Mouse (Mus musculus): ENCODE measurements at regions not wholly inside any gene's neighbourhood (a gene's known extent, or its start where the extent isn't known, plus 50 kb on each side); places are given as distances from the start of the nearest gene placed in this dataset.

DNA sequence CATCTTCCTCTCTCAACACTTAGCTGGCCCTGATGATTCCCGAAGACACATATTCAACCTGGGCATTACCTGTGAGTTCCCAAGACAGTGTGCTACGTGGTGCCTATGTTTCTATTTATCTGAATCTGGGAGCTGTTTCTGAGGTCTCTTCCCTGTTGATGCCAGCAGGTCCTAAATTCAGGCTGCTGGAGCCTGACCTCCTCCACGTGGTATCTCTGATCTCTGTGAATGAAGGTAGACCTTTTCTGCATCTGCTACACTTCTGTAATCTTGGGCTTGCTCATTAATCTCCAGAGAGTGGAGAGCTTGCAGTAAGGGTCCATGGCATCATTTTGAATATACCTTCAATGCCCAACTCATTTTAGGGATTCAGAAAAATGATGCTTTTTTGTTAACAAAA lies 215.8 kb downstream of the Pten start:
- no peak for TF ChIP-seq CTCF (IDR thresholded peaks at IDR 0.05; ENCODE audit: extremely low read depth, insufficient read length, insufficient replicate concordance, low read depth, low read length)
- TF ChIP-seq POLR2A (IDR thresholded peaks at IDR 0.05; ENCODE audit: low read depth, low read length), result no peak
